Mouse (Mus musculus) megakaryocyte, embryonic 14.5 days (primary cell): ENCODE measurements around the gene Mef2c.

Experiments
- FLI1 ChIP-seq: IDR thresholded peaks from 2 replicates; pipeline ENCODE4 v1.6.1; 2012; ENCODE audit warnings: low read length, inconsistent platforms, mixed read lengths
- GATA1 ChIP-seq: IDR thresholded peaks from 3 replicates; pipeline ENCODE4 v1.6.1; 2012; ENCODE audit warnings: mixed read lengths, low read length, inconsistent platforms, borderline replicate concordance

DNA sequence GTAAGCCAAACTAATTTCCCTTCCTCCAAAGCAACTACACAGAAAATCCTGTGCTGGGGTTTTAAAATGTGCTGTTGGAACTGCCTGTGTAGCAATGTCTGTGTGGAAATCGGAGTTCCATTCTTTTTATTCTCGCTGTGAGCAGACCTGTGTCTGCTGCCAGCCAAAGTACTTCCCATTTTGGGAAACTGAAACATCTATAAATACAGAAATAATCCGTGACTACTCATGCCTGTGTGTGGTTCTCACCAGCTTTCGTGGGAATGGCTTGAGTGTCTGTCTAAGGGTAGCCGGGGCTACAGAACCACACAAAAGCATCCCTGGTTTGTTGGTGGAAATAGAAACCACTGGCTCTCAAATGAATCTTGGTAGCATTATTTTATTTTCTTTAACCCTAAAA is 81.5 kb downstream of the Mef2c start:
- TF ChIP-seq GATA1 (no peak), FLI1 (no peak)
